Mouse (Mus musculus) intestine, embryonic 16.5 days (tissue): ENCODE measurements around the gene Slc1a5. TPM values are rescaled to one million over a fixed set of nuclear protein-coding genes. Genes with fewer than 3 reads are reported as not detected.

Experiments used
- ATAC-seq: fragments of 200-750 bp; cut with Nextera tagmentation; 2 replicates; pipeline ENCODE4 v1.8.0; 2017; ENCODE audit warnings: moderate TSS enrichment, moderate library complexity
- H3K27ac ChIP-seq: fragments of 300-500 bp; sonication (generic); 2 replicates; pipeline ENCODE4 v1.5.1; 2014; ENCODE audit warnings: mild to moderate bottlenecking, low read length
- H3K27me3 ChIP-seq: fragments of 300-500 bp; sonication (generic); replicated peaks from 2 replicates; pipeline ENCODE4 v1.6.1; 2014; ENCODE audit warnings: low read length, control low read depth, mixed read lengths; ENCODE audit not compliant: control insufficient read depth, insufficient read depth
- H3K36me3 ChIP-seq: fragments of 300-500 bp; sonication (generic); 2 replicates; pipeline ENCODE4 v1.6.1; 2014; ENCODE audit warnings: low read length, control low read depth; ENCODE audit not compliant: control insufficient read depth, insufficient read depth
- H3K4me1 ChIP-seq: fragments of 300-500 bp; sonication (generic); 2 replicates; pipeline ENCODE4 v1.6.1; 2014; ENCODE audit warnings: low read length, control low read depth, mixed read lengths; ENCODE audit not compliant: control insufficient read depth, insufficient read depth
- H3K4me2 ChIP-seq: fragments of 300-500 bp; sonication (generic); 2 replicates; pipeline ENCODE4 v1.6.1; 2014; ENCODE audit warnings: low read depth, low read length, control low read depth
- H3K4me3 ChIP-seq: fragments of 300-500 bp; sonication (generic); 2 replicates; pipeline ENCODE4 v1.5.1; 2014; ENCODE audit warnings: mild to moderate bottlenecking, low read length
- H3K9ac ChIP-seq: fragments of 300-500 bp; sonication (generic); 2 replicates; pipeline ENCODE4 v1.6.1; 2014; ENCODE audit warnings: low read depth, low read length
- H3K9me3 ChIP-seq: fragments of 300-500 bp; sonication (generic); 2 replicates; pipeline ENCODE4 v1.6.1; 2016; ENCODE audit warnings: low read length, control low read depth; ENCODE audit not compliant: control insufficient read depth
- WGBS: fragments of 180-500 bp; shearing (Covaris S2); extraction: QIAGEN DNeasy Blood & Tissue Kit; methylation state at CpG from one replicate; pipeline ENCODE4 v1.1.7; 2014; 5-methylcytosine and 5-hydroxymethylcytosine counted together
- polyA plus RNA-seq: library from polyadenylated mRNA; unstranded; fragments of >200 nt; fragmentation: Nextera tagmentation; extraction: Ambion mirVana; gene quantifications from 2 replicates; pipeline ENCODE4 v1.2.1, GENCODE M21; 2015

The Slc1a5 gene
- polyA plus RNA-seq, 1 experiment from 2014 or later = 44.5 TPM

GRCm38 (mm10) chr7:16755362-16756017 is 25.6 kb upstream of the Slc1a5 start:
- no peaks in the 10 kb centered on the region for H3K9me3 ChIP-seq
- no peaks in the 10 kb centered on the region for H3K36me3 ChIP-seq
- 50% methylated on average over 17 of the region's 17 CpGs for WGBS
- no peak overlapping the region for H3K4me2 ChIP-seq
- no peak overlapping the region for H3K4me3 ChIP-seq
- H3K4me1 ChIP-seq = no peaks in the 10 kb centered on the region
- H3K9ac ChIP-seq = no peak overlapping the region
- ATAC-seq = no peak
- H3K27ac ChIP-seq = no peak overlapping the region
- H3K27me3 ChIP-seq = no peaks in the 10 kb centered on the region

GRCm38 (mm10) chr7:16758872-16759574 is 22.1 kb upstream of the Slc1a5 start:
- WGBS = 72% methylated on average over 11 of the region's 11 CpGs
- Histone ChIP-seq H3K4me1 (peaks cover 3% of the 10 kb centered on the region; the same call in 1 of the 2 replicates), H3K27me3 (no peaks in the 10 kb centered on the region), H3K36me3 (no peaks in the 10 kb centered on the region), H3K9me3 (no peaks in the 10 kb centered on the region), H3K27ac (no peak overlapping the region), H3K4me3 (no peak overlapping the region), H3K4me2 (no peak overlapping the region), H3K9ac (no peak overlapping the region)
- ATAC-seq = no peak

- ATAC-seq = peak; percentile 64
- Histone ChIP-seq H3K9ac (no peak overlapping the region), H3K4me3 (no peak overlapping the region), H3K27ac (no peak overlapping the region), H3K4me2 (no peak overlapping the region), H3K36me3 (no peaks in the 10 kb centered on the region), H3K4me1 (peaks cover 3% of the 10 kb centered on the region; the same call in 1 of the 2 replicates), H3K9me3 (no peaks in the 10 kb centered on the region), H3K27me3 (no peaks in the 10 kb centered on the region)
- 23% methylated on average over 8 of the region's 8 CpGs for WGBS
These were observed 20.8 kb upstream of the Slc1a5 start for GRCm38 (mm10) chr7:16760292-16760691.

- H3K27me3 ChIP-seq = no peaks in the 10 kb centered on the region
- no peaks in the 10 kb centered on the region for H3K36me3 ChIP-seq
- H3K27ac ChIP-seq = peak overlapping the region; percentile 68
- H3K4me1 ChIP-seq = peaks cover 3% of the 10 kb centered on the region; the same call in 1 of the 2 replicates
- ATAC-seq = peak; percentile 58; the same call in 1 of the 2 replicates
- 45% methylated on average over 10 of the region's 10 CpGs for WGBS
- no peak overlapping the region for H3K4me3 ChIP-seq
- no peak overlapping the region for H3K4me2 ChIP-seq
- H3K9ac ChIP-seq = peak overlapping the region; percentile 43; the same call in 1 of the 2 replicates
- H3K9me3 ChIP-seq = no peaks in the 10 kb centered on the region
These were observed 20.1 kb upstream of the Slc1a5 start for GRCm38 (mm10) chr7:16761005-16761481.

- H3K9me3 ChIP-seq = no peaks in the 10 kb centered on the region
- H3K4me2 ChIP-seq = no peak overlapping the region
- no peaks in the 10 kb centered on the region for H3K27me3 ChIP-seq
- no peak overlapping the region for H3K4me3 ChIP-seq
- H3K27ac ChIP-seq = no peak overlapping the region
- H3K9ac ChIP-seq = no peak overlapping the region
- WGBS = 50% methylated on average over 5 of the region's 5 CpGs
- H3K36me3 ChIP-seq = no peaks in the 10 kb centered on the region
- ATAC-seq = no peak
- H3K4me1 ChIP-seq = peaks cover 3% of the 10 kb centered on the region; the same call in 1 of the 2 replicates
These were observed 19.5 kb upstream of the Slc1a5 start for GRCm38 (mm10) chr7:16761630-16762029.

GRCm38 (mm10) chr7:16763463-16764218 is 17.5 kb upstream of the Slc1a5 start:
- Histone ChIP-seq H3K4me2 (no peak overlapping the region), H3K9ac (no peak overlapping the region), H3K27me3 (no peaks in the 10 kb centered on the region), H3K4me3 (no peak overlapping the region), H3K36me3 (no peaks in the 10 kb centered on the region), H3K9me3 (no peaks in the 10 kb centered on the region), H3K27ac (no peak overlapping the region), H3K4me1 (peaks cover 3% of the 10 kb centered on the region; the same call in 1 of the 2 replicates)
- ATAC-seq = no peak
- 83% methylated on average over 7 of the region's 7 CpGs for WGBS

- no peak overlapping the region for H3K4me2 ChIP-seq
- 51% methylated on average over 2 of the region's 2 CpGs for WGBS
- H3K4me1 ChIP-seq = no peaks in the 10 kb centered on the region
- no peak overlapping the region for H3K9ac ChIP-seq
- ATAC-seq = no peak
- H3K36me3 ChIP-seq = no peaks in the 10 kb centered on the region
- H3K9me3 ChIP-seq = peaks cover 8% of the 10 kb centered on the region
- H3K27me3 ChIP-seq = no peaks in the 10 kb centered on the region
- H3K4me3 ChIP-seq = no peak overlapping the region
- H3K27ac ChIP-seq = no peak overlapping the region
These were observed 14.7 kb upstream of the Slc1a5 start for GRCm38 (mm10) chr7:16766443-16766842.

- Histone ChIP-seq H3K4me3 (no peak overlapping the region), H3K4me1 (no peaks in the 10 kb centered on the region; the same call in 1 of the 2 replicates), H3K9ac (no peak overlapping the region), H3K9me3 (peaks cover 5% of the 10 kb centered on the region; the same call in 1 of the 2 replicates), H3K27me3 (no peaks in the 10 kb centered on the region), H3K27ac (no peak overlapping the region), H3K4me2 (no peak overlapping the region), H3K36me3 (no peaks in the 10 kb centered on the region)
- WGBS = 50% methylated on average over 5 of the region's 5 CpGs
- 0 out of 2 replicates have a peak, but pooled peaks have one; percentile 9 for ATAC-seq
These were observed 5.3 kb upstream of the Slc1a5 start for GRCm38 (mm10) chr7:16775888-16776287.

GRCm38 (mm10) chr7:16780076-16780475 is 1.1 kb upstream of the Slc1a5 start:
- H3K4me1 ChIP-seq = peaks cover 22% of the 10 kb centered on the region; the same call in 1 of the 2 replicates
- no peak overlapping the region for H3K4me2 ChIP-seq
- H3K36me3 ChIP-seq = no peaks in the 10 kb centered on the region
- no peaks in the 10 kb centered on the region for H3K9me3 ChIP-seq
- ATAC-seq = no peak
- no peak overlapping the region for H3K9ac ChIP-seq
- no peak overlapping the region for H3K27ac ChIP-seq
- no peaks in the 10 kb centered on the region for H3K27me3 ChIP-seq
- 63% methylated on average over 5 of the region's 5 CpGs for WGBS
- H3K4me3 ChIP-seq = no peak overlapping the region
